Mouse (Mus musculus): ENCODE measurements around the gene 6430571L13Rik. TPM values are rescaled to one million over a fixed set of nuclear protein-coding genes. Genes with fewer than 3 reads are reported as not detected.
"Not testable (repeated sequence)": the region's sequence is repeated elsewhere in the genome, so short reads cannot be mapped to it uniquely, and the experiment has no call there.

6430571L13Rik gene
- total RNA-seq, 2 experiments from 2014 or later = 34.1 to 44.0 TPM

- not testable (repeated sequence) for DNase-seq
Measured at GRCm38 (mm10) chr9:107306673-107307072, 33.7 kb upstream of the 6430571L13Rik start.

GRCm38 (mm10) chr9:107307099-107307872 lies 33.1 kb upstream of the 6430571L13Rik start:
- no peak for DNase-seq

- peak; percentile 89 for DNase-seq
Measured at GRCm38 (mm10) chr9:107307886-107308285, 32.5 kb upstream of the 6430571L13Rik start.

GRCm38 (mm10) chr9:107308346-107309000 lies 31.9 kb upstream of the 6430571L13Rik start:
- peak; percentile 67 for DNase-seq

- no peak for DNase-seq
Measured at GRCm38 (mm10) chr9:107309171-107309570, 31.2 kb upstream of the 6430571L13Rik start.

GRCm38 (mm10) chr9:107309600-107309999 lies 30.8 kb upstream of the 6430571L13Rik start:
- DNase-seq = no peak

- DNase-seq = no peak
Measured at GRCm38 (mm10) chr9:107312811-107313584, 27.4 kb upstream of the 6430571L13Rik start.

GRCm38 (mm10) chr9:107313926-107314325 lies 26.5 kb upstream of the 6430571L13Rik start:
- no peak for DNase-seq

GRCm38 (mm10) chr9:107315791-107316190 lies 24.6 kb upstream of the 6430571L13Rik start:
- DNase-seq = no peak

- DNase-seq = no peak
Measured at GRCm38 (mm10) chr9:107322461-107323050, 17.8 kb upstream of the 6430571L13Rik start.

- DNase-seq = peak; percentile 93
Measured at GRCm38 (mm10) chr9:107323558-107323957, 16.8 kb upstream of the 6430571L13Rik start.

- DNase-seq = peak; percentile 63
Measured at GRCm38 (mm10) chr9:107324799-107325561, 15.4 kb upstream of the 6430571L13Rik start.

- peak; percentile 69 for DNase-seq
Measured at GRCm38 (mm10) chr9:107325904-107326303, 14.5 kb upstream of the 6430571L13Rik start.

- no peak for DNase-seq
Measured at GRCm38 (mm10) chr9:107327879-107328620, 12.4 kb upstream of the 6430571L13Rik start.

- DNase-seq = no peak
Measured at GRCm38 (mm10) chr9:107330791-107331190, 9.6 kb upstream of the 6430571L13Rik start.

- DNase-seq = no peak
Measured at GRCm38 (mm10) chr9:107333686-107334085, 6.7 kb upstream of the 6430571L13Rik start.

- DNase-seq = no peak
Measured at GRCm38 (mm10) chr9:107334356-107334755, 6.0 kb upstream of the 6430571L13Rik start.

- no peak for DNase-seq
Measured at GRCm38 (mm10) chr9:107335046-107335445, 5.4 kb upstream of the 6430571L13Rik start.

- DNase-seq = peak; percentile 57
Measured at GRCm38 (mm10) chr9:107335909-107336308, 4.5 kb upstream of the 6430571L13Rik start.

GRCm38 (mm10) chr9:107336386-107336785 lies 4.0 kb upstream of the 6430571L13Rik start:
- DNase-seq = no peak
